Mouse (Mus musculus): ENCODE data around the gene Ndufa4l2. TPM values are rescaled to one million over a fixed set of nuclear protein-coding genes. Genes with fewer than 3 reads are reported as not detected.

Gene Ndufa4l2
- total RNA-seq, 4 experiments from 2014 or later, result 2.9 to 4.4 (median 3.6) TPM

DNA sequence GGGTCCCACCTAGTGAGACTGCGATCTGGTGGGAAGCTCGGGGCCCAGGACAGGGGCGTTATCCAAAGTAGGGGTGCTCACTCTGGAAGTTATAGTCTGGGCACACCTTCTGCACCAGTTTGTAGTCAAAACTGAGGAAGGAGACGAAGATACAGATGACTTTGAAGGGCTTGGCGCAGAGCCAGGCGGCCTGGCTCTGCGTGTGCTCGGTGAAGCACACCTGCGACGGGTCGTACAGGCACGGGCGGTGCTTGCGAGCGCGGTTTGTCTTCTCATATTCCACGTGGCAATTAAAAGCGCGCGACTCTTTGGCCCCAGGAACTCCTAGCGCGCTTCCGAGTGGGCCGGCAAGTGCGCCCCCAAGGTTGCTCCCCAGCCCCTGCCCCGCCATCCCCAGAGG is 11.3 kb downstream of the Ndufa4l2 start:
- DNase-seq (ENCODE audit: low spot score in 2 of 2), result no peak

DNA sequence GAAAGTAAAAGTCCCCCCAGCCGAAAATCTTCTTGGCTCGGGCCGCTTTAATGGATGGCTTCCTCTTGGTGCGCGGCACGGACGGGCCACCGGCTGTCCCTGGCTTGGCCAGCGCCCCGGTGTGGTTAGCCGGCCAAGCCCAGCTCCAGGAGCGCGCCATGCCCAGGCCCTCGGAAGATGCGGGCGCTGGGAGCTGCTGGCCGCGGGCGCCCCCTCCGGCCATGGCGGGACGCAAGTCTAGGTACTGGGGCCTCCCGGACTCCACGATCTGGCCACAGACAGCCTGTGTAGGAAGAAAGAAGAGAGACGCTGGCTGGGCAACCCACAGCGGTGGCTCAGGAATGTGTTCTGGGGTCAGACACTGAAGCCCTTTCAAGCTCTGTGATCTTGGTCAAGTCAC is 11.9 kb downstream of the Ndufa4l2 start:
- DNase-seq (ENCODE audit: low spot score in 2 of 2), result no peak

DNA sequence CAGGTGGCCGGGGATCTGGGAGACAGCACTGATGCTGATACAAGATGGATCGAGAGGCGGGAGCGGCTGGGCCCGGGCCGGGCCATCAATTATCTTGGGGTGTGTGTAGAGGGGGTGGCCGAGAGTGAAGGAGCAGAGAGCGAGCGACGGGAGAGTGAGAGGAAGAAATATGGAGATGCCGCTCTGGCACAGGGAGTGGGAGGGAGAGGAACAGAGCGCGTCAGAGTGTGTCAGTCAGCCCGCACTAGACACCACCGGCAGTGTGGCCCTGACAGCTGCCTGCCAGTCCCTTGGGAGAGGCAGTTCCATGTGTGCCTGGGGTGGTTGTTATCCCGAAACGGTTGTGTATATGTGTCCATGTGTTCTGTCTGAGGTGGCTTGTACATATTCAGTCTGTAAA is 12.7 kb downstream of the Ndufa4l2 start:
- no peak for DNase-seq (ENCODE audit: low spot score in 2 of 2)

DNA sequence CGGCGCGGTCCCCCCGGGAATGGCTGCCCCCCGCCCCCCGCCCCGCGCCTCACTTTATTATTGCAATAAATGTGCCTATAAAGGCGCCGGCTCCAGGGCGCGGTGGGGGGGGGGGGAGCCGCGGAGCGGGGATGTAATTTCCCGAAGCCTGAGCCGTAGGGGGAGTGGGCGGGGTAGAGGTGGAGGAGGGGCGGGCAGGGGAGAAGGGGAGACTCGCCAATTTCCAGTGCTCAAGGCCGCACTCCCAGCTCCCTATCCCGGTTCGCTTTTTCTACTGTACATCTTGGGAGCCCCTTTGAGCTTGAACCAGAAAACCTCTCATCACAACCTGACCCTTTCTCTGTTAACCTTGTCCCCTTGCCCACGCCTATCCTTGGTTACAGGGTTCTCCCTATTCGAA is 16.2 kb downstream of the Ndufa4l2 start:
- no peak for DNase-seq (ENCODE audit: low spot score in 2 of 2)

DNA sequence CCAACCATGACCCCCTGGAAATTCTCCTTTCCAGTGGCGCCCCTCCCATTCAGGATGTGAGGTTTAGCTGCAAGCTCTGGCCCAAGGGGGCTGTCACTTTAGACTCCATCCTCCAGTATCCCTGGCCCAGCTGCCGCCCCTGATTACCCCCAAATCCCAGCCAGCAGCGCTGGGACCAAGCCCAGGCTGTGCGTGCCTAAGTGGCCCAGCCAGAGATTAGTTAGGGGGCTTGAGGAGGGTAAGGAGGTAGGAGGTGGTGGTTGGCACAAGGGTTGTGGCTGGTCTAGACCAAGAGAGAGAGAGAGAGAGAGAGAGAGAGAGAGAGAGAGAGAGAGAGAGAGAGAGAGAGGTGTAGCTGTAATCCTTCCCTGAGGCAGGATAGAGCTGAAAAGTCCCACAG is 16.8 kb downstream of the Ndufa4l2 start:
- no peak for DNase-seq (ENCODE audit: low spot score in 2 of 2)

DNA sequence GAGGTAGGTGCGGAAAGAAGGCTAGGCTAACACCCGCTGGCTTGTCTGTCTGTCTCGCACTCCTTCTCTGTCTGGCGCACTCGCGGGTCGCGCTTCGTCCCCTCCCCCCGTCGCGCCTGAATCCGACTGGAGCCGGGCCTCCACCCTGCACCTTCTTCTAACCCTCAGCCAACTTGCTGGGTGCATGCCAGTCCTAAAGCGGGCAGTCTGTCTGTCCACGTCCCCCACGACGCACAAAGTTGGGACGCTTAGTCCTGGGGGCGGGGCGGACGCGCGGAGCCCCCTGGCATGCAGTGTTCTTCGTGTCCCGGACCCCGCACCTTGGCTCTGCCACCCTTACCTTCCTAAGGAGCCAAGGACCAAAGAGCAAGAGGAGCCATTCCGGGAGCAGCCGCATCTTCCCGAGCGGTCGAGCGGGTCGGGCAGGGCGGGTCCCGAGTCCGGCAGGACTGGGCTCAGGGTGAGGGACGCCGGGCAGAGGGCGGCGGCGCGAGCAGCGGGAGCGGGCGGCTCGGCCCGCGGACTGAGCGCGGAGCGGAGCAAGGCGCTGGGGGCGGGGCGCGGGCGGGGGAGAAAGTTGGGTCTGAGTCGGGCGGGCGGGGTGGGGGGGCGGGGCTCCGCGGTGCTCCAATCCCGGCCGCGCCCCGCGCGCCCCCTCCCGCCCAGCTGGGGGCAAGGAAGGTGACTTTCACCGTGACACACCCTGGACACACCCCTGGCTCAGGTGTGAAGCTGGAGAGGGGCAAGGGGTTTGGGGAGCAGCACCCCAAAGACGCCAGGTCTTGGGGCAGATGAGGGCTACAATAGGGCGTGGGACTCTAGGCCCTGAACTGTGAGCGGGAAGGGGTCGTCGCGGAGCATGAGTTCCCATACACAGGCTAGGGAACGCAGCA is 19.5 kb downstream of the Ndufa4l2 start, which contains the start of gene Nxph4:
Gene Nxph4 (minus strand): TSS at position 524 of the 893 bp plus-strand sequence.
- DNase-seq (ENCODE audit: low spot score in 2 of 2), result no peak

DNA sequence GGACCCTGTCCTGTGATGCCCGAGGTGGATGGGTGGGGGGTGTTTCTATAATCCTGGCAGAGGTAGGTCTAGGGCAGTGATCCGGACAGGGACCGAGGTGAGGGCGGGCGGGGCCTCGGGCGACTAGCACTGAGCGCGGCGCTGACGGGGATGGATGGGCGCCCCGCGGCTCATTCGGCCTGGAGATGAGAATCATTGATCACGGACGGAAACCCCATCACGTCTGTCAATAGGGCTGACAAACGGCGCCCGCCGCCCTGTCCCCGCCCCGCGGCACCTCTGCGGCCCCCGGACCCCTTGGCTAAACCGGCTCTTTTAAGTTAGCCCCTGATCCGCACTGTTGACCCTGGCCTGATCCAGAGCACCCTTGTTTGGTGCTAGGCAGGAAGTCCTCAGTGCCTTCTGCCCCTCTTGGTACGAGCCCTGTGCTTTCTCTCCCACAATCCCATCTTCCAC is 20.2 kb downstream of the Ndufa4l2 start:
- DNase-seq (ENCODE audit: low spot score in 2 of 2), result no peak

DNA sequence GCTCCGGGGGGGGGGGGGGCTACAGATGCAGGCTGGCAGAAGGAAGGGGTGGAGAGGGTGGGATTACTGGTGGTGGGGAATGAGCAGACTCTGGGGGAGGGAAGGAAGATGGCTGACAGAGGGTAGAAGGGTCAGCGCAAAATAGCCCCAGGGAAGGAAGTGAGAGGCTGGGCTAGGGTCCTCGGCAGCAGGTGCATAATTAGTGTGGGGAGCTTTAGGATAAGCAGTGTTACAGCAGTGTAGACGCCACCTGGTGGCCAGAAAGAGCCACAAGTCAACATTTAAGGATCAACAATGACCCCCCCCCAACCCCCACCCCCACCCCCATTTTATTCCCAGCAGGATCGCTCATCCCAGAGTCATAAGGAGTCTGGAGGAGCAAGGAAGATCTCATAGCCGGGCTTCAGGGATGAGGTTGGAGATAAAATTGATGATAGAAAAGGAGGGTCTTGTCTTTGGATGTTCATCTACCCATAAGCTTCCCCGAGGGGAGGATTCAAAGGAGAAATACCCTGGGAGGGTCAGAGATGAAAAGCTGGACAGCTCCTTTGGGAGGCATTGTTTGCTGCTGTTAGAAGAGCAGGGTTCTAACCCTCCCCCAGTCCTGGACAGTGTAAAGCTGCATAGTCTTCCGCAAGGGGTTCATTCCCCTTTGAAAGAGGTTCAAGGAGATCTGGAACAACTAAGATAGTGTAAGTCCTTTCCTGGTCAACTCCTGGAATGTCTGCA is 22.0 kb downstream of the Ndufa4l2 start:
- peak in 1 of 2 experiments; percentile 48 for DNase-seq (ENCODE audit: low spot score in 2 of 2)

DNA sequence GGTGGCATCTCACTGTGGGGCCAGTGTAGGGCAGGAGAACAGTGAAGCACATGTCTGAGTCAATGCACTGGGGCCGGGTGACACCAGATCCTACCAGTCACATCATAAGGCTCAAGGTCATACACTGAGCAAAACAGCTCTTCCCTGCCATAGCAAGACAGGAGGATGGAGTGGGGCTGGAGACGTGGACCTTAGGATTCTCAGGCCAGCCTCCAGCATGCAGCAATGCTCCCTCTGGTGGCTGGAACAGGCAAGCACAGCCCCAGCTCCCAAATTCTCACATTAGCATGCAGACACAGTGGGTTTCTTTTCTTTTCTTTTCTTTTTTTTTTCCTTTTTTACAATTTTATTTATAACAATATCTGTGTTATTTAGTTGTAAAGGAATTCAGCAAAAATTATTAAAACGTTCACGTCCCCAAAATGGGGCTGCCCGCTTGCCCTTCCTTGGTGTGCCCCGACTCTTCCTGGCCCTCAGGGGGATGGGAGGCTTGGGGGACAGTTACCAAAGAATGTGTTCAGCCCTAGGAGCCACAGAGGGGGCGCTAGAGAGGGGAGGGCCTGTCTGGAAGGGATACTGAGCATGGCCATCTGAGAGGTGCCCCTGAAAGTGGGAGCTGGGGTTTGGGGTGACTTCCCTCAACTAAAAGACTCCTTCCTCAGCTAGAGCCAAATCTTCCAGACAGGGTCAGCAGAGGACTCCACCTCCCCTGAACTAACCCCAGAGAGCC is 23.3 kb downstream of the Ndufa4l2 start:
- peak; percentile 70 to 87 for DNase-seq (ENCODE audit: low spot score in 2 of 2)

DNA sequence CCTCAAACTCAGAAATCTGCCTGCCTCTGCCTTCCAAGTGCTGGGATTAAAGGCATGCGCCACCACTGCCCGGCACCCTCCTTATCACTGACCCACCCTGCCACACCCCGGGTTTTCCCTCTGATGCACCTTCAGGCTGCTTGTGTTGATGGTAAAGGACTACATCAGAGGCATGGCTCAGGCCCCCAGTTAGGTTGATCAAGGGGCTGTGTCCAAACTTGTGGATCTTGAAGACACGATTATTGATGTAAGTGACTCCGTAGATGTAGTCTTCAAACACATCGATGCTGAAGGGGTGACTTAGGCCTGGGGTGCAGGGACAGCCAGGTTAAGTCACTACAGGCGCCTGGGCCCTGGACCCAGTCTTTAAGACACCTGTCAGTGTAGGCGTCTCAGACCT is 26.7 kb downstream of the Ndufa4l2 start:
- DNase-seq (ENCODE audit: low spot score in 2 of 2), result no peak

DNA sequence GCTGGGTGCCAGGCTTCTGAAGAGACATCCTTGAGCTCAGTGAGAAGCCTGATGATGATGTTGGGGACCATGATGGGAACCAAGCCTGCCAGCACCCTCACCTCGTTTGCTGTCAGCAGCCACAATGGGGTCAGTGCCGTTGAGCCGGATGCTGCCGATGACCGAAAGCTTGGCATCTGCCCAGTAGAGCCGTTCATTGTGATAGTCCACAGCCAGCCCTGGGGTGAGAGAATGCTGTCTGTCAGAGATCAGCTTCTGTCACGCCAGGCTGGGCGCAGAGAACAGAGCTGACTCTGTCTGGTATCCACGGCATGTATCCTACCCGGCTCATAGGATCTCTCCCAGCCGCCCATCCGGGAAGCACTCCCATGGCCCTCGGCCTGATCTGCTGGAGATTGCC is 27.3 kb downstream of the Ndufa4l2 start:
- DNase-seq (ENCODE audit: low spot score in 2 of 2), result peak; percentile 52 to 72

DNA sequence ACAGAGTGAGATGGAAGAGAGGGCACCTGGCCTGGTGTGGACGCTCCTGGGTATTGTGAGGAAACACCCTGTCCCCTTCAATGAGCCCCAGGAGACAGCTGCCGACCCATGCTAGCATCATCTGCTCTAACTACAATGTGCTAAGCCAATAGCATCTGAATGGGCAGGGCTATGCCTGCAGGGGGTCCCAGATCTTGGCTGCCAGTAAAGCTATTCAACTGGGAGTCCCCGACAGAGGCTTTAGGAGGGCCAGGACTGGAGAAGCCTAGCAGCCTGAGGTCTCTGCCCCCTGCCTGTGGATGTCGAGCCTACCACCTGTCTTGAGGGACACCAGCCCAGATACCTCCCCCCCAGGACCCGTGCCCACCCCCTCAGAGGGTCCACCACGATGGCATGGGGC is 28.0 kb downstream of the Ndufa4l2 start:
- no peak for DNase-seq (ENCODE audit: low spot score in 2 of 2)

DNA sequence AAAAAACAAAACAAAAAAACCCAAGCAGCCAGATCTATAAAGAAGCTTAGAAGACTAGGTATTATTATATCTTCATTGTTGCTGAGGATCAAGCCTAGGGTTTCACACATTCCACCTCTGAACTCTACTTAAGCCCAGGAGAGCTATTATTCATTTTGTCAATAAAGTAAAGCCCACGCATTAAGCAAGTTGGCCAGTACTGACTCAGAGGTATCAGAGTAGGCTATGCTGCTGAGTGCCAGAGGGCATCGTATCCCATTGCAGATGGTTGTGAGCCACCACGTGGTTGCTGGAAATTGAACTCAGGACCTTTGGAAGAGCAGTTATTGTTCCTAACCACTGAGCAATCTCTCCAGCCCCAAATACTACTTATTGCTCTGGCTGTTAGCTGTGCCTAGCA is 29.1 kb downstream of the Ndufa4l2 start:
- DNase-seq (ENCODE audit: low spot score in 2 of 2), result no peak

DNA sequence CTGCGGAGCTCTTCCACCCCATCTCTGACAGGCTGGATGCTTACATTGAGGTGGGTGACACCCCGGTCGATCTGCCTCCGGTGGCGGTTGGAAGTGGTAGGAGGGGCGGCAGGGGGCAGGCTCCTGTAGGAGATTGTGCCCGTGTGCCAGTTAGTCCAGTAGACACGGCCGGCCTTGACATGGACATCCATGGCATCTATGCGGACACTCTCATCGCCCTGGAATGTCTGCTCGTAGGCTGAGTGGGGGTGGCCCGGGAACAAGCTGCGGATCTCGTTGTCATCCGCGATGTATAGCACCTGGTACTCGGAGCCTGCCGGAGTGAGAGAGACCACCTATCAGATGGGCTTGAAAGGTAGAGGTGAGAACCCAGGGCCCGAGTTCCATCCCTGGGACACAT is 29.6 kb downstream of the Ndufa4l2 start:
- DNase-seq (ENCODE audit: low spot score in 2 of 2), result no peak

DNA sequence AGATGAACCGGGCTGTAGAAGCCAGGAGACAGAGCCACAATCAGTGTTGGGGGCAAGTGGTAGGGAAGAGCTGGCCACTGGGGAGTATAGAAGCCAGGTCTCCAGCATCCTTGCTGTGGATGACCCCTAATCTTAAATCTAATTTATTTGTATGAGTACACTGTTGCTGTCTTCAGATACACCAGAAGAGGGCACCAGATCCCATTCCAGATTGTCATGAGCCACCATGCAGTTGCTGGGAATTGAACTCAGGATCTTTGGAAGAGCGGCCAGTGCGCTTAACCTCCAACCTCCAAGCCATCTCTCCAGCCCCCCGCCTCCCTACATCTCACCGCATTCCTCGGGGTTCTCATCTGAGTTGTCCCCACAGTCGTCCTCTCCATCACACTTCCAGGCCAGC is 31.7 kb downstream of the Ndufa4l2 start:
- DNase-seq (ENCODE audit: low spot score in 2 of 2), result no peak

DNA sequence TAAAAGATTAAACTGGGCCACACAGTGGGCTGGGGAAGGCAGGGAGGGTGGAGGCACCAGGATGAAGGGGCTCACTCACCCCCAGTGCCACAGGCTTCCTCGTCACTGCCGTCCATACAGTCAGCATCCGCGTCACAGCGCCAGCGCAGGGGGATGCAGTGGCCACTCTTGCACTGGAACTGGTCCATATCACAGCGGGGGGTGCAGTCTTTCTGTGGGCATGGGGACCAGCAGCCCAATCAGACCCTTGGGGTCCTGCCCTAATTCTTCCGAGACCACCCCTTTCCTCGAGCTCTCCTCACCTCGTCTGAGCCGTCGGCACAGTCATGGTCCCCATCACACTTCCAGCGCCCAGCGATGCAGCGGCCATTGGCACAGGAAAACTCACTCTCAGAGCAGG is 33.5 kb downstream of the Ndufa4l2 start:
- DNase-seq (ENCODE audit: low spot score in 2 of 2), result no peak

DNA sequence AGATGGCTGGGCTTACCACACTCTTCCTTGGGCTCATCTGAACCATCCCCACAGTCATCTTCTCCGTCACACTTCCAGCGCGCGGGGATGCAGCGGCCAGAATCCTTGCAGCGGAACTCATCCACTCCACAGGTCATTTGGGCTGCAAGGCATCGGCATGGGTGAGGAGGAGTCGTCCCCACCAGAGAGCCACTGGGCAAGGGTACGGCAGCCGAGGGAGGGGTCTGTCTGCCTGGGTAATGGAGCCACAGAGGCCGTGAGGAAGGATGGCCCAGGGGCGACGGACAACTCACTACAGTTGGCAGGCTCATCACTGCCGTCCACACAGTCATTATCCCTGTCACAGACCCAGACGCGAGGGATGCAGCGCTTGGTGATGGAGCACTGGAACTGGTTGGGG is 35.1 kb downstream of the Ndufa4l2 start:
- DNase-seq (ENCODE audit: low spot score in 2 of 2), result no peak

DNA sequence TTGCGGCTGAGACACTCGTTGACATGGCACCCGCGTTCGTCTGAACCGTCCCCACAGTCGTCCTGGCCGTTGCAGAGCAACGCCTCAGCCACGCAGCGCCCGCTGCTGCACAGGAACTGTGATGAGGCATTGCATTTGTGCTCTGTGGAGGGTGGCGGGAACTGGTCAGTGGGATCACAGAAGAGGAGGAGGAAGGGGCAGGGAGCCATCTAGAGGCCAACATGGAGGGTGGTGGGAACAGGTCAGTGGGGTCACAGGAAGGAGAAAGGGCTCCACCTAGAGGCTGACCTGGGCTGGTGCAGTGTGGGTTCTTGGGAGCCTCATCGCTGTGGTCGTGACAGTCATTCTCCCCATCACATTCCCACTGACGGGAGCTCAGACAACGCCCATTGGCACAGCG is 40.9 kb downstream of the Ndufa4l2 start:
- no peak for DNase-seq (ENCODE audit: low spot score in 2 of 2)

DNA sequence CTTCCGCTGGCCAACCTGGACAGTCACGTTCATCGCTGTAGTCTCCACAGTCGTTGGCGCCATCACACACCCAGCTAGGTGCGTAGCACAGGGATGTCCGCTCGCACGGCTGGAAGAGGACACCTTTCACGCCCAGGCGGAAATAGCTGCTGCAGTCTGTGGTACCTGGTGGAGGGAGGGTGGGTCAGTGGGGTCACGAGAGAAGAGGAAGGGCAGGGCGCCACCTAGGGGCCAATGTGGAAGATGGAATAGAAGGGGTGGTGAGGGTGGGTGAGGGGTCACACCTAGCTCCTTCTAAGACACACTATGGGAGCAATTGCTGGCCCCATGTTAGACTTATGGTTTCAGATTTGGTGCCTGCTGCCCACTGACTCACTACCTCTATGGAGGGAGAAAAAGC is 42.6 kb downstream of the Ndufa4l2 start:
- no peak for DNase-seq (ENCODE audit: low spot score in 2 of 2)

DNA sequence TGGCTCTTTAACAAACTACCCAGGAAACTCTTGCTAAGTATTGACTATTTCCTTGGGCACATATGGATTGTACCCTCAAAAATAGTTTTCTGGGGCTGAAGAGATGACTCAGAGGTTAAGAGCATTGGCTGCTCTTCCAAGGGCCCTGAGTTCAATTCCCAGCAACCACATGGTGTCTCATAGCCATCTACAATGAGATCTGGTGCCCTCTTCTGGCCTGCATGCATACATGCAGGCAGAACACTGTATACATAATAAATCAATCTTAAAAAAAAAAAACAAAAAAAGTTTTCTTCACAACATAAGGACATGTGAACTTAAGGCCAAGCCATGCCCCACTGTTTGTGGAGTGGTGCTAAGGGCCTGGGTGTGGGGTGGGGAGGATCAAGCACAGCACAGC is 46.4 kb downstream of the Ndufa4l2 start:
- DNase-seq (ENCODE audit: low spot score in 2 of 2), result no peak

DNA sequence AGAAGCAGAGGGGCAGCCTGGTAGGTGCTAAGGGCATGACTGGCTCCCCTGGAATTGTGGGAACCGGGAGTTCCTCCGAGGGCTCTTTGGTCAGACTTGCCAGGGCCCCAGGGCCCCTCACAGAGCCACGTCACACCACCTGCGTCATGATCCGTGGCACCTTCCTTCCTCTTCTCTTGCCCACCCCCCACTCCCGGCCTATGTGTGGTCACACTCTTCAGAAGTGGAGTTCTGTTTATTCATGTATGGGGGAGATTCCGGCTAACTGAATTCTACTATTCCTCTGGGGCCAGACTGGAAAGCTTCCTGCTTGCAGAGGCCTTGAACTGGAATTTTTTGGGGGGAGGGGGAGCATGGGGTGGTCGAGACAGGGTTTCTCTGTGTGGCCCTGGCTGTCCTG is 49.1 kb downstream of the Ndufa4l2 start:
- no peak for DNase-seq (ENCODE audit: low spot score in 2 of 2)

DNA sequence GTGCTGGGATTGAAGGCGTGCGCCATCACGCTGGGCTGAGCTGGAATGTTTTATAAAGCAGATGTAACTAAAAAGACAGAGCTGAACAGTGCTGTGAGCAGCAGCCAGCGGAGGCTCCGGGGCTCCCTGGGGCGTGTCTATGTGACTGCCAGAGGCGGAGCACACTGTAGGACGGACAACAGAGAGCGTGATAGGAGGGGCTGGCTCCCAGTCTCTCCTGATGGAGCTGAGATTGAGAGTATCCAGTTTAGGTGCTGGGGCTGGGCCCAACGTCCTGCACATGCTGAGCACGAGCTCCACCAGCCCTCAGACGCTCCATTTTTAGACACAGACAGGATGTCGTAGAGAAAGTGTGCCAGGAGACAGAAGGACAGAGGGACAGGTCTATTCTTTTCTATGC is 49.5 kb downstream of the Ndufa4l2 start:
- no peak for DNase-seq (ENCODE audit: low spot score in 2 of 2)
